Mouse (Mus musculus) forebrain, embryonic 14.5 days (tissue): Measurements from ENCODE around the gene Slc27a5. TPM values are rescaled to one million over a fixed set of nuclear protein-coding genes. Genes with fewer than 3 reads are reported as not detected.

Experiments used
- ATAC-seq: fragments of 200-750 bp; cut with Nextera tagmentation; 2 replicates; pipeline ENCODE4 v1.8.0; 2017; ENCODE audit warnings: mild to moderate bottlenecking, moderate library complexity
- DNase-seq: peaks from one replicate; pipeline ENCODE4 v3.0.0-alpha.2; 2015; ENCODE audit warnings: low spot score
- H3K27ac ChIP-seq: fragments of 300-500 bp; sonication (generic); 2 replicates; pipeline ENCODE4 v1.5.1; 2014; ENCODE audit warnings: low read depth, mild to moderate bottlenecking, control low read depth, low read length, moderate library complexity
- H3K27me3 ChIP-seq: fragments of 300-500 bp; sonication (generic); replicated peaks from 2 replicates; pipeline ENCODE4 v1.6.1; 2014; ENCODE audit warnings: low read length, control low read depth, mixed read lengths; ENCODE audit not compliant: control insufficient read depth, insufficient read depth
- H3K36me3 ChIP-seq: fragments of 300-500 bp; sonication (generic); 2 replicates; pipeline ENCODE4 v1.6.1; 2014; ENCODE audit warnings: low read length, control low read depth; ENCODE audit not compliant: control insufficient read depth, insufficient read depth
- H3K4me1 ChIP-seq: fragments of 300-500 bp; sonication (generic); 2 replicates; pipeline ENCODE4 v1.6.1; 2014; ENCODE audit warnings: antibody characterized with exemption, low read length, control low read depth; ENCODE audit not compliant: control insufficient read depth, insufficient read depth
- H3K4me2 ChIP-seq: fragments of 300-500 bp; sonication (generic); 2 replicates; pipeline ENCODE4 v1.6.1; 2014; ENCODE audit warnings: mild to moderate bottlenecking, control low read depth, low read length
- H3K4me3 ChIP-seq: fragments of 300-500 bp; sonication (generic); 2 replicates; pipeline ENCODE4 v1.5.1; 2014; ENCODE audit warnings: low read depth, low read length, control low read depth
- H3K9ac ChIP-seq: fragments of 300-500 bp; sonication (generic); 2 replicates; pipeline ENCODE4 v1.6.1; 2014; ENCODE audit warnings: mild to moderate bottlenecking, low read length, control low read depth, moderate library complexity
- H3K9me3 ChIP-seq: fragments of 300-500 bp; sonication (generic); replicated peaks from 2 replicates; pipeline ENCODE4 v1.6.1; 2016; ENCODE audit warnings: low read length, control low read depth, mixed read lengths; ENCODE audit not compliant: control insufficient read depth
- WGBS: fragments of 180-500 bp; shearing (Covaris S2); extraction: QIAGEN DNeasy Blood & Tissue Kit; methylation state at CpG from one replicate; pipeline ENCODE4 v1.1.7; 2014; 5-methylcytosine and 5-hydroxymethylcytosine counted together
- polyA plus RNA-seq: library from polyadenylated mRNA; unstranded; fragments of >200 nt; fragmentation: Nextera tagmentation; extraction: Ambion mirVana; gene quantifications from 2 replicates; pipeline ENCODE4 v1.2.1, GENCODE M21; 2014

Gene Slc27a5
- polyA plus RNA-seq, 1 experiment from 2014 or later: 0.10 TPM

GRCm38 (mm10) chr7:13031069-13031468 lies 33.1 kb upstream of the Slc27a5 start:
- peak; percentile 35 for DNase-seq
- no peak overlapping the region for H3K4me2 ChIP-seq
- no peak overlapping the region for H3K27ac ChIP-seq
- no peak overlapping the region for H3K9ac ChIP-seq
- H3K9me3 ChIP-seq: no peaks in the 10 kb centered on the region
- H3K36me3 ChIP-seq: peaks cover 89% of the 10 kb centered on the region
- ATAC-seq: no peak
- H3K4me1 ChIP-seq: peaks cover 14% of the 10 kb centered on the region
- H3K27me3 ChIP-seq: no peaks in the 10 kb centered on the region
- no peak overlapping the region for H3K4me3 ChIP-seq
- 72% methylated on average over 5 of the region's 5 CpGs for WGBS

- Histone ChIP-seq H3K4me3 (no peak overlapping the region), H3K4me1 (peaks cover 18% of the 10 kb centered on the region), H3K4me2 (no peak overlapping the region), H3K36me3 (peaks cover 84% of the 10 kb centered on the region), H3K9me3 (no peaks in the 10 kb centered on the region), H3K27ac (no peak overlapping the region), H3K27me3 (no peaks in the 10 kb centered on the region), H3K9ac (no peak overlapping the region)
- 77% methylated on average over 4 of the region's 4 CpGs for WGBS
- DNase-seq (no peak), ATAC-seq (no peak)
Measured at GRCm38 (mm10) chr7:13028986-13029385, 31.0 kb upstream of the Slc27a5 start.

GRCm38 (mm10) chr7:13025511-13026112 lies 27.6 kb upstream of the Slc27a5 start:
- peak overlapping the region; percentile 96 for H3K9ac ChIP-seq
- ATAC-seq (no peak), DNase-seq (no peak)
- no peaks in the 10 kb centered on the region for H3K27me3 ChIP-seq
- H3K27ac ChIP-seq: no peak overlapping the region; the same call in 1 of the 2 replicates
- H3K36me3 ChIP-seq: peaks cover 54% of the 10 kb centered on the region
- peaks cover 11% of the 10 kb centered on the region for H3K4me1 ChIP-seq
- H3K4me3 ChIP-seq: peak overlapping the region; percentile 92
- no peaks in the 10 kb centered on the region for H3K9me3 ChIP-seq
- H3K4me2 ChIP-seq: peak overlapping the region; percentile 87
- 29% methylated on average over 4 of the region's 4 CpGs for WGBS

DNA sequence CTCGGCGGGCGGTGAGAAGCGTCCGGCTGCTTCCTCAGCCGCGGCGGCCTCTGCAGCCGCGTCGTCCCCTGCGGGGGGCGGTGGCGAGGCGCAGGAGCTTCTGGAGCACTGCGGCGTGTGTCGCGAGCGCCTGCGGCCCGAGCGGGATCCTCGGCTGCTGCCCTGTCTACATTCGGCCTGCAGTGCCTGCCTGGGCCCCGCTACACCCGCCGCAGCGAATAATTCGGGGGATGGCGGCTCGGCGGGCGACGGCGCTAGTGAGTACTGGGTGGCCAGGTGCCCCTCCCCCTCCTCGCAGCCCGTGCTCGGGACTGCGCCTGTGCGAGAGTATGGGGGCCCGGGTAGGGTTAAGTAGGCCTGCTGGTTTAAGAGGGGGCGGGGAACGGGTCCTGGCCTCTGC lies 26.8 kb upstream of the Slc27a5 start:
- Histone ChIP-seq H3K4me1 (peaks cover 11% of the 10 kb centered on the region), H3K36me3 (peaks cover 46% of the 10 kb centered on the region), H3K4me2 (peak overlapping the region; percentile 87), H3K9me3 (no peaks in the 10 kb centered on the region), H3K27me3 (no peaks in the 10 kb centered on the region), H3K27ac (peak overlapping the region; percentile 99), H3K9ac (peak overlapping the region; percentile 96), H3K4me3 (peak overlapping the region; percentile 92)
- ATAC-seq (peak; percentile 67), DNase-seq (peak; percentile 80)
- WGBS: 0% methylated on average over 42 of the region's 44 CpGs

DNA sequence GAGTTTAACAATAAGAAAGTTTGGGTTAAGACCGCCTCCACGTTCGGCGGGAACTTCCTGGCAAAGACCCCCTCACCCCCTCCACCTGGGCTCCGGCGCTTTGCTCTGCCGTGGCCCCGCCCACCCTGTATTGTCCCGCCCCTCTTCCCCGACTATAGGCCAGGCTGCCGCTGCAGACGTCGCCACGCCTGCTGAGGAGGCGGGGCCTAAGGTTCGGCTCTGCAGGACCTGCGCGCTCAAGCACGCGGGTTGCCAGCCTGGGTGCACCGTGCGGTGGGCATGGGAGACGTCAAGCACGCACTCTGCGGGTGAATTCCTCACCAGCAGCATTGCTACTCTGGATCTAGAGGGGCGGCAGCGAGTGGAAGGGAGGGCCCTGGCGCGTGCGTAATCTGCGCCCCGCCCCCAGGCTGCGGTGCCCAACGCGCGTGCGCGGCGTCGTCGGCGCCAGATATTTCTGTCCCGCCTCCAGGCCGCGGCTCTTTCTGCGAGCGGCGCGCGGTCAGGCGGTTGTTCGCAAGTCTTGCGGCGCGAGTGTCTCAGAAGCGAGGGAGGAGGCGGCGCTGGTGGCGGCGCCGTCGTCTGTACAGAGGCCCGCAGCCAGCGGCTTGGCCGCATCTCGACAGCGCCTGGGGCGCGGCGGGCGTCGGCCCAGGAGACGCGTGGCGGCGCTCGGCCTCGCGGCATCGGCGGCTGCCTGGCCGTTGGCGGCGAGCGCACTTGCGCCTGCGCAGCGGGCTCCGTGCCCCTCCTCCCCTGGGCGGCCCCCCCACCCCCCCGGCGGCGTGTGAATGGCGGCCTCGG lies 26.1 kb upstream of the Slc27a5 start:
- Histone ChIP-seq H3K4me1 (peaks cover 11% of the 10 kb centered on the region), H3K36me3 (peaks cover 39% of the 10 kb centered on the region), H3K27ac (peak overlapping the region; percentile 99), H3K27me3 (no peaks in the 10 kb centered on the region), H3K4me3 (peak overlapping the region; percentile 92), H3K4me2 (peak overlapping the region; percentile 87), H3K9ac (peak overlapping the region; percentile 96), H3K9me3 (no peaks in the 10 kb centered on the region)
- ATAC-seq (peak; percentile 88), DNase-seq (peak; percentile 98)
- WGBS: under 1% methylated on average over 79 of the region's 95 CpGs

- no peaks in the 10 kb centered on the region for H3K27me3 ChIP-seq
- peak overlapping the region; percentile 70 for H3K9ac ChIP-seq
- peaks cover 11% of the 10 kb centered on the region for H3K4me1 ChIP-seq
- 4% methylated on average over 31 of the region's 31 CpGs for WGBS
- peak overlapping the region; percentile 99 for H3K27ac ChIP-seq
- peak overlapping the region; percentile 87 for H3K4me2 ChIP-seq
- peak overlapping the region; percentile 92 for H3K4me3 ChIP-seq
- ATAC-seq: peak; percentile 43
- H3K36me3 ChIP-seq: peaks cover 27% of the 10 kb centered on the region
- no peaks in the 10 kb centered on the region for H3K9me3 ChIP-seq
- DNase-seq: peak; percentile 85
Measured at GRCm38 (mm10) chr7:13022773-13023535, 25.0 kb upstream of the Slc27a5 start.

GRCm38 (mm10) chr7:13015217-13015616 lies 17.2 kb upstream of the Slc27a5 start:
- WGBS: 75% methylated on average over 1 of the region's 1 CpGs
- ATAC-seq: no peak

DNA sequence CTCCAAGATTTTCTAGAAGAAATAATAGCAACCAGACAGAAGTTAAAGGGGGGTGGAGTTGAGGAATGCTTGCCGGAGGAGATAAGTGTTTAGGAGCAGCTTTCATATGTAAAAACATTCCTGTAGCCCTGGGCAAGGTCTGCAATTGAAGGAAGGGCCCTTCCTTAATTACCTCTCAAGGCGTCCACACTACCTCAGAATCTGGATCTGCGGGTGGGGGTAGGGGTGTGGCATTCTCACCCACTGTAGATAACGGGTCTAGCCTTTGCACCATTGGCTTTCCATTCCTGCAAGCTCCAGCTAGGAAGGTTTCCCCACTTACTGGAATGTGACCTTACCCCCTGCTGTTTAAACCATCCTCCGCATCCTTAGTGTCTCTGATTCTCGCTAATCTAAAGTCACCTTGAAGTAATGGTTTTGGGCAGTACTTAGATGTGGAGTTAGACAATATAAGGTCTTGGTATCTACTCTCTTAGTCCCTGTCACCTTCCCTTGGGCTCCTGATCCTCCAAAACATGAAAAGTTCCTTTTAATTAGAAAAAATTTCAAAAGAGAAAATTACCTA lies 16.4 kb upstream of the Slc27a5 start:
- no peak for ATAC-seq
- Histone ChIP-seq H3K36me3 (no peaks in the 10 kb centered on the region), H3K4me1 (peaks cover 6% of the 10 kb centered on the region; the same call in 1 of the 2 replicates), H3K9me3 (no peaks in the 10 kb centered on the region), H3K9ac (no peak overlapping the region), H3K4me2 (no peak overlapping the region), H3K4me3 (no peak overlapping the region), H3K27ac (no peak overlapping the region), H3K27me3 (no peaks in the 10 kb centered on the region)
- 47% methylated on average over 6 of the region's 6 CpGs for WGBS
- no peak for DNase-seq

More at GRCm38 (mm10) chr7:13015217-13015616, 17.2 kb upstream of the Slc27a5 start:
- Histone ChIP-seq H3K4me2 (no peak overlapping the region), H3K36me3 (no peaks in the 10 kb centered on the region), H3K4me3 (no peak overlapping the region), H3K27ac (no peak overlapping the region), H3K4me1 (peaks cover 5% of the 10 kb centered on the region; the same call in 1 of the 2 replicates), H3K9me3 (no peaks in the 10 kb centered on the region), H3K9ac (no peak overlapping the region), H3K27me3 (no peaks in the 10 kb centered on the region)
- DNase-seq: no peak
